ENCODE assay signal across 8 mouse cellular contexts in genomic region chr2:27885456-27886147, GRCm38 (mm10). TPM values are rescaled to one million over a fixed set of nuclear protein-coding genes. Genes with fewer than 3 reads are reported as not detected.
DNase-seq lines count a peak whose midpoint lies in the region; ATAC-seq and TF ChIP-seq lines count a peak whose summit lies in the region.

No protein-coding gene starts in this region.

- TF ChIP-seq POLR2A in thymus, adult 2 months (IDR thresholded peaks at IDR 0.05; ENCODE audit: control insufficient read depth, extremely low read depth, insufficient read depth, low read length, poor library complexity) = no peak

- H3K4me1 ChIP-seq in thymus, adult 2 months (replicated peaks; ENCODE audit: control insufficient read depth, insufficient read depth, low read length) = 0 out of 2 replicates have a peak, but pooled peaks cover 8% of the 10 kb centered on the region
- peaks cover 30% of the 10 kb centered on the region for H3K4me1 ChIP-seq in embryonic facial prominence, embryonic 14.5 days (ENCODE audit: control insufficient read depth, insufficient read depth, low read length)
- no peaks in the 10 kb centered on the region; the same call in 1 of the 2 replicates for H3K4me1 ChIP-seq in hindbrain, postnatal 0 days (ENCODE audit: insufficient read depth, low read length)
- H3K4me1 ChIP-seq in lung, embryonic 14.5 days (ENCODE audit: insufficient read depth) = peaks cover 22% of the 10 kb centered on the region
- peaks cover 3% of the 10 kb centered on the region; the same call in 1 of the 2 replicates for H3K4me1 ChIP-seq in stomach, postnatal 0 days (replicated peaks; ENCODE audit: control insufficient read depth, insufficient read depth)

- H3K4me3 ChIP-seq in thymus, adult 2 months (ENCODE audit: control insufficient read depth, insufficient read depth, low read length) = peak overlapping the region; percentile 48
- peak overlapping the region; percentile 84 for H3K4me3 ChIP-seq in embryonic facial prominence, embryonic 14.5 days (ENCODE audit: low read depth, low read length)
- H3K4me3 ChIP-seq in hindbrain, postnatal 0 days (ENCODE audit: low read length) = peak overlapping the region; percentile 54
- peak overlapping the region; percentile 82 for H3K4me3 ChIP-seq in lung, embryonic 14.5 days (ENCODE audit: low read depth, low read length)
- H3K4me3 ChIP-seq in stomach, postnatal 0 days (ENCODE audit: low read depth, low read length) = peak overlapping the region; percentile 73

- peaks cover 13% of the 10 kb centered on the region for H3K27me3 ChIP-seq in thymus, adult 2 months (ENCODE audit: control insufficient read depth, insufficient read depth, low read length)
- H3K27me3 ChIP-seq in embryonic facial prominence, embryonic 14.5 days (replicated peaks; ENCODE audit: control insufficient read depth, insufficient read depth, low read length) = no peaks in the 10 kb centered on the region
- 0 out of 2 replicates have a peak, but pooled peaks cover 8% of the 10 kb centered on the region for H3K27me3 ChIP-seq in hindbrain, postnatal 0 days (ENCODE audit: insufficient read depth, low read length)
- H3K27me3 ChIP-seq in lung, embryonic 14.5 days (ENCODE audit: insufficient read depth, low read length) = no peaks in the 10 kb centered on the region
- no peaks in the 10 kb centered on the region for H3K27me3 ChIP-seq in stomach, postnatal 0 days (ENCODE audit: control insufficient read depth, insufficient read depth, low read length)

- TF ChIP-seq CTCF in thymus, adult 2 months (IDR thresholded peaks at IDR 0.05; ENCODE audit: borderline replicate concordance, control insufficient read depth, extremely low read depth, insufficient read depth, low read length, poor library complexity) = no peak
- TF ChIP-seq CTCF in hindbrain, postnatal 0 days (IDR thresholded peaks at IDR 0.05; ENCODE audit: low read depth) = peak; percentile 47
- peak; percentile 35 for TF ChIP-seq CTCF in lung, embryonic 14.5 days (IDR thresholded peaks at IDR 0.05; ENCODE audit: low read depth)
- peak; percentile 43 for TF ChIP-seq CTCF in stomach, postnatal 0 days (IDR thresholded peaks at IDR 0.05; ENCODE audit: low read depth)

- peak; percentile 84 for ATAC-seq in embryonic facial prominence, embryonic 14.5 days (ENCODE audit: low read depth)
- peak; percentile 77 for ATAC-seq in hindbrain, postnatal 0 days
- peak; percentile 81 for ATAC-seq in lung, embryonic 14.5 days (ENCODE audit: insufficient read depth)
- ATAC-seq in stomach, postnatal 0 days (ENCODE audit: low FRiP score, low TSS enrichment) = peak; percentile 68
- ATAC-seq in monocyte, adult 5-6 weeks (replicated peaks; ENCODE audit: insufficient number of reproducible peaks, low FRiP score, low TSS enrichment, poor library complexity, severe bottlenecking) = no peak

- no peaks in the 10 kb centered on the region for H3K9me3 ChIP-seq in embryonic facial prominence, embryonic 14.5 days (ENCODE audit: control insufficient read depth, low read length)
- no peaks in the 10 kb centered on the region for H3K9me3 ChIP-seq in hindbrain, postnatal 0 days (ENCODE audit: low read length)
- no peaks in the 10 kb centered on the region for H3K9me3 ChIP-seq in lung, embryonic 14.5 days (ENCODE audit: low read depth, low read length)
- no peaks in the 10 kb centered on the region for H3K9me3 ChIP-seq in stomach, postnatal 0 days (ENCODE audit: control insufficient read depth, low read length)

- WGBS in thymus, adult 2 months = 25% methylated on average over 12 of the region's 12 CpGs
- 6% methylated on average over 12 of the region's 12 CpGs for WGBS in embryonic facial prominence, embryonic 14.5 days
- WGBS in hindbrain, postnatal 0 days = 7% methylated on average over 12 of the region's 12 CpGs
- WGBS in lung, embryonic 14.5 days = 5% methylated on average over 12 of the region's 12 CpGs
- WGBS in stomach, postnatal 0 days = 6% methylated on average over 12 of the region's 12 CpGs

- peak overlapping the region; percentile 96 for H3K9ac ChIP-seq in embryonic facial prominence, embryonic 14.5 days (ENCODE audit: low read depth, low read length)
- peak overlapping the region; percentile 61 for H3K9ac ChIP-seq in hindbrain, postnatal 0 days (replicated peaks; ENCODE audit: low read length)
- H3K9ac ChIP-seq in lung, embryonic 14.5 days = peak overlapping the region; percentile 89
- peak overlapping the region; percentile 86 for H3K9ac ChIP-seq in stomach, postnatal 0 days (ENCODE audit: low read length)

- no peaks in the 10 kb centered on the region for H3K36me3 ChIP-seq in thymus, adult 2 months (ENCODE audit: control insufficient read depth, insufficient read depth, low read length)
- peaks cover 2% of the 10 kb centered on the region; the same call in 1 of the 2 replicates for H3K36me3 ChIP-seq in embryonic facial prominence, embryonic 14.5 days (ENCODE audit: control insufficient read depth, insufficient read depth, low read length)
- H3K36me3 ChIP-seq in hindbrain, postnatal 0 days (ENCODE audit: insufficient read depth, low read length) = no peaks in the 10 kb centered on the region
- peaks cover 3% of the 10 kb centered on the region; the same call in 1 of the 2 replicates for H3K36me3 ChIP-seq in lung, embryonic 14.5 days (ENCODE audit: insufficient read depth)
- H3K36me3 ChIP-seq in stomach, postnatal 0 days (ENCODE audit: control insufficient read depth, insufficient read depth, low read length) = no peaks in the 10 kb centered on the region

- peak overlapping the region; percentile 81 for H3K4me2 ChIP-seq in embryonic facial prominence, embryonic 14.5 days (ENCODE audit: low read depth, low read length)
- H3K4me2 ChIP-seq in hindbrain, postnatal 0 days (ENCODE audit: low read depth, low read length) = peak overlapping the region; percentile 99
- peak overlapping the region; percentile 79 for H3K4me2 ChIP-seq in lung, embryonic 14.5 days
- H3K4me2 ChIP-seq in stomach, postnatal 0 days (replicated peaks; ENCODE audit: low read depth) = peak overlapping the region; percentile 84

- TF ChIP-seq EP300 in stomach, postnatal 0 days (optimal IDR thresholded peaks at IDR 0.05) = peak; percentile 35

- no peak overlapping the region for H3K27ac ChIP-seq in thymus, adult 2 months (ENCODE audit: control insufficient read depth, insufficient read depth, low read length)
- peak overlapping the region; percentile 96 for H3K27ac ChIP-seq in embryonic facial prominence, embryonic 14.5 days (replicated peaks; ENCODE audit: low read depth, low read length)
- H3K27ac ChIP-seq in hindbrain, postnatal 0 days = no peak overlapping the region
- peak overlapping the region; percentile 93 for H3K27ac ChIP-seq in lung, embryonic 14.5 days (ENCODE audit: low read depth)
- H3K27ac ChIP-seq in stomach, postnatal 0 days (replicated peaks) = peak overlapping the region; percentile 96

- DNase-seq in thymus, adult 2 months = no peak
- no peak for DNase-seq in thymus, adult 18-20 months
- peak; percentile 94 for DNase-seq in embryonic facial prominence, embryonic 14.5 days (ENCODE audit: low spot score)
- DNase-seq in hindbrain, postnatal 0 days (ENCODE audit: low spot score) = peak; percentile 76
- peak; percentile 87 for DNase-seq in lung, embryonic 14.5 days
- DNase-seq in stomach, postnatal 0 days (ENCODE audit: low spot score) = peak; percentile 36
- no peak for DNase-seq in yolk sac, embryonic 10.5 days (ENCODE audit: low spot score)

RNA-seq across cellular contexts. Expression of gene Col5a1, which starts 0.6 kb away (rescaled TPM):
- 3.8 and 4.1 TPM in 2 replicates for polyA plus RNA-seq in thymus, adult 2 months (2012; rRNA removed)
- polyA plus RNA-seq in embryonic facial prominence, embryonic 14.5 days (2014; fragmentation: Nextera tagmentation; extraction: Ambion mirVana) = 253 and 258 TPM in 2 replicates
- total RNA-seq in hindbrain, postnatal 0 days (2014; rRNA removed) = 23.6 and 25.9 TPM in 2 replicates
- polyA plus RNA-seq in hindbrain, postnatal 0 days (2015; fragmentation: Nextera tagmentation; extraction: Ambion mirVana) = 7.1 and 8.0 TPM in 2 replicates
- 81.7 and 83.2 TPM in 2 replicates for polyA plus RNA-seq in lung, embryonic 14.5 days (2014; fragmentation: Nextera tagmentation; extraction: Ambion mirVana)
- 68.7 and 69.2 TPM in 2 replicates for polyA plus RNA-seq in stomach, postnatal 0 days (2015; fragmentation: Nextera tagmentation; extraction: Ambion mirVana)
- total RNA-seq in monocyte, adult 5-6 weeks (2017) = under 0.01 to 0.10 TPM in 2 of 3 replicates, not detected in the other

Comparison
In these comparisons a context has a peak if more than half of its experiments do, and no peak if none do; other contexts are left out.
1. DNase-seq: peak in embryonic facial prominence, embryonic 14.5 days (single experiment), hindbrain, postnatal 0 days (single experiment), lung, embryonic 14.5 days (single experiment) and stomach, postnatal 0 days (single experiment); none in thymus, adult 2 months (single experiment), thymus, adult 18-20 months (0 of 2) and yolk sac, embryonic 10.5 days (single experiment).
2. H3K27ac ChIP-seq: peak in embryonic facial prominence, embryonic 14.5 days (single experiment), lung, embryonic 14.5 days (single experiment) and stomach, postnatal 0 days (single experiment); none in thymus, adult 2 months (single experiment) and hindbrain, postnatal 0 days (single experiment).
3. Peak in every context shown above with its lines, with median percentiles within 50 percentile points of each other: H3K4me3 ChIP-seq, H3K4me2 ChIP-seq and H3K9ac ChIP-seq.